Mouse (Mus musculus) testis, adult 2 months (tissue): ENCODE results near the gene Spout1.

Experiments
- CTCF ChIP-seq: fragments of 200-500 bp; IDR thresholded peaks from 2 replicates; pipeline ENCODE4 v1.5.1; 2012; ENCODE audit warnings: low read depth, mild to moderate bottlenecking, inconsistent platforms, low read length, moderate library complexity; ENCODE audit not compliant: control insufficient read depth, insufficient read depth, insufficient replicate concordance
- POLR2A ChIP-seq: fragments of 200-500 bp; IDR thresholded peaks from 2 replicates; pipeline ENCODE4 v1.6.1; 2012; ENCODE audit warnings: low read depth, mild to moderate bottlenecking, inconsistent platforms, low read length, moderate library complexity; ENCODE audit not compliant: control insufficient read depth

- TF ChIP-seq CTCF (no peak), POLR2A (no peak)
These were observed 33.3 kb upstream of the Spout1 start for GRCm38 (mm10) chr2:30211408-30212168.
